Mouse (Mus musculus): Measurements from ENCODE around the gene Myo5c. TPM values are rescaled to one million over a fixed set of nuclear protein-coding genes. Genes with fewer than 3 reads are reported as not detected.

The Myo5c gene
- polyA plus RNA-seq, 1 experiment from 2014 or later: 4.4 TPM

- Histone ChIP-seq H3K27me3 (replicated peaks; ENCODE audit: control insufficient read depth, insufficient read depth, low read length) (no peaks in the 10 kb centered on the region), H3K4me2 (ENCODE audit: low read depth, low read length) (no peak overlapping the region), H3K4me1 (ENCODE audit: control insufficient read depth, insufficient read depth, low read length) (no peaks in the 10 kb centered on the region), H3K9me3 (ENCODE audit: control insufficient read depth, low read length) (no peaks in the 10 kb centered on the region), H3K27ac (ENCODE audit: low read length) (no peak overlapping the region), H3K9ac (ENCODE audit: low read depth, low read length) (no peak overlapping the region), H3K4me3 (ENCODE audit: low read length) (no peak overlapping the region), H3K36me3 (ENCODE audit: control insufficient read depth, insufficient read depth, low read length) (no peaks in the 10 kb centered on the region)
- ATAC-seq: no peak
- WGBS: 51% methylated on average over 3 of the region's 3 CpGs
Observed at GRCm38 (mm10) chr9:75253766-75254165, 21.9 kb downstream of the Myo5c start.

- H3K4me2 ChIP-seq (ENCODE audit: low read depth, low read length): no peak overlapping the region
- no peaks in the 10 kb centered on the region for H3K27me3 ChIP-seq (replicated peaks; ENCODE audit: control insufficient read depth, insufficient read depth, low read length)
- H3K36me3 ChIP-seq (ENCODE audit: control insufficient read depth, insufficient read depth, low read length): no peaks in the 10 kb centered on the region
- no peak overlapping the region for H3K4me3 ChIP-seq (ENCODE audit: low read length)
- no peaks in the 10 kb centered on the region for H3K9me3 ChIP-seq (ENCODE audit: control insufficient read depth, low read length)
- 62% methylated on average over 13 of the region's 13 CpGs for WGBS
- no peak overlapping the region for H3K9ac ChIP-seq (ENCODE audit: low read depth, low read length)
- no peaks in the 10 kb centered on the region for H3K4me1 ChIP-seq (ENCODE audit: control insufficient read depth, insufficient read depth, low read length)
- H3K27ac ChIP-seq (ENCODE audit: low read length): no peak overlapping the region
- peak; percentile 41; the same call in 1 of the 2 replicates for ATAC-seq
Observed at GRCm38 (mm10) chr9:75254196-75254955, 22.6 kb downstream of the Myo5c start.

GRCm38 (mm10) chr9:75255820-75256545 lies 24.2 kb downstream of the Myo5c start:
- Histone ChIP-seq H3K9me3 (ENCODE audit: control insufficient read depth, low read length) (no peaks in the 10 kb centered on the region), H3K4me1 (ENCODE audit: control insufficient read depth, insufficient read depth, low read length) (no peaks in the 10 kb centered on the region; the same call in 1 of the 2 replicates), H3K36me3 (ENCODE audit: control insufficient read depth, insufficient read depth, low read length) (0 out of 2 replicates have a peak, but pooled peaks cover 2% of the 10 kb centered on the region), H3K27me3 (replicated peaks; ENCODE audit: control insufficient read depth, insufficient read depth, low read length) (no peaks in the 10 kb centered on the region), H3K4me2 (ENCODE audit: low read depth, low read length) (no peak overlapping the region), H3K9ac (ENCODE audit: low read depth, low read length) (no peak overlapping the region), H3K4me3 (ENCODE audit: low read length) (no peak overlapping the region), H3K27ac (ENCODE audit: low read length) (no peak overlapping the region)
- ATAC-seq: no peak
- WGBS: 85% methylated on average over 14 of the region's 14 CpGs

- Histone ChIP-seq H3K27me3 (replicated peaks; ENCODE audit: control insufficient read depth, insufficient read depth, low read length) (no peaks in the 10 kb centered on the region), H3K4me1 (ENCODE audit: control insufficient read depth, insufficient read depth, low read length) (no peaks in the 10 kb centered on the region; the same call in 1 of the 2 replicates), H3K9me3 (ENCODE audit: control insufficient read depth, low read length) (no peaks in the 10 kb centered on the region), H3K4me3 (ENCODE audit: low read length) (no peak overlapping the region), H3K4me2 (ENCODE audit: low read depth, low read length) (no peak overlapping the region), H3K27ac (ENCODE audit: low read length) (no peak overlapping the region), H3K9ac (ENCODE audit: low read depth, low read length) (no peak overlapping the region), H3K36me3 (ENCODE audit: control insufficient read depth, insufficient read depth, low read length) (0 out of 2 replicates have a peak, but pooled peaks cover 2% of the 10 kb centered on the region)
- 53% methylated on average over 4 of the region's 4 CpGs for WGBS
- ATAC-seq: peak; percentile 61
Observed at GRCm38 (mm10) chr9:75258792-75259191, 27.0 kb downstream of the Myo5c start.

GRCm38 (mm10) chr9:75259656-75260055 lies 27.8 kb downstream of the Myo5c start:
- H3K4me2 ChIP-seq (ENCODE audit: low read depth, low read length): no peak overlapping the region
- H3K4me1 ChIP-seq (ENCODE audit: control insufficient read depth, insufficient read depth, low read length): no peaks in the 10 kb centered on the region; the same call in 1 of the 2 replicates
- ATAC-seq: no peak
- 0 out of 2 replicates have a peak, but pooled peaks cover 2% of the 10 kb centered on the region for H3K36me3 ChIP-seq (ENCODE audit: control insufficient read depth, insufficient read depth, low read length)
- H3K4me3 ChIP-seq (ENCODE audit: low read length): no peak overlapping the region
- H3K27ac ChIP-seq (ENCODE audit: low read length): no peak overlapping the region
- 89% methylated on average over 4 of the region's 4 CpGs for WGBS
- no peaks in the 10 kb centered on the region for H3K27me3 ChIP-seq (replicated peaks; ENCODE audit: control insufficient read depth, insufficient read depth, low read length)
- no peak overlapping the region for H3K9ac ChIP-seq (ENCODE audit: low read depth, low read length)
- no peaks in the 10 kb centered on the region for H3K9me3 ChIP-seq (ENCODE audit: control insufficient read depth, low read length)

GRCm38 (mm10) chr9:75261332-75261872 lies 29.6 kb downstream of the Myo5c start:
- Histone ChIP-seq H3K27me3 (replicated peaks; ENCODE audit: control insufficient read depth, insufficient read depth, low read length) (no peaks in the 10 kb centered on the region), H3K9ac (ENCODE audit: low read depth, low read length) (no peak overlapping the region), H3K27ac (ENCODE audit: low read length) (no peak overlapping the region), H3K4me2 (ENCODE audit: low read depth, low read length) (no peak overlapping the region), H3K9me3 (ENCODE audit: control insufficient read depth, low read length) (no peaks in the 10 kb centered on the region), H3K36me3 (ENCODE audit: control insufficient read depth, insufficient read depth, low read length) (0 out of 2 replicates have a peak, but pooled peaks cover 2% of the 10 kb centered on the region), H3K4me1 (ENCODE audit: control insufficient read depth, insufficient read depth, low read length) (no peaks in the 10 kb centered on the region; the same call in 1 of the 2 replicates), H3K4me3 (ENCODE audit: low read length) (no peak overlapping the region)
- no peak for ATAC-seq
- 24% methylated on average over 8 of the region's 8 CpGs for WGBS

- Histone ChIP-seq H3K27me3 (replicated peaks; ENCODE audit: control insufficient read depth, insufficient read depth, low read length) (no peaks in the 10 kb centered on the region), H3K27ac (ENCODE audit: low read length) (no peak overlapping the region), H3K36me3 (ENCODE audit: control insufficient read depth, insufficient read depth, low read length) (0 out of 2 replicates have a peak, but pooled peaks cover 2% of the 10 kb centered on the region), H3K9me3 (ENCODE audit: control insufficient read depth, low read length) (no peaks in the 10 kb centered on the region), H3K4me1 (ENCODE audit: control insufficient read depth, insufficient read depth, low read length) (no peaks in the 10 kb centered on the region; the same call in 1 of the 2 replicates), H3K4me3 (ENCODE audit: low read length) (no peak overlapping the region), H3K4me2 (ENCODE audit: low read depth, low read length) (no peak overlapping the region), H3K9ac (ENCODE audit: low read depth, low read length) (no peak overlapping the region)
- WGBS: 68% methylated on average over 8 of the region's 8 CpGs
- no peak for ATAC-seq
Observed at GRCm38 (mm10) chr9:75262235-75262826, 30.5 kb downstream of the Myo5c start.

- WGBS: 34% methylated on average over 3 of the region's 3 CpGs
- Histone ChIP-seq H3K9me3 (ENCODE audit: control insufficient read depth, low read length) (no peaks in the 10 kb centered on the region), H3K4me1 (ENCODE audit: control insufficient read depth, insufficient read depth, low read length) (no peaks in the 10 kb centered on the region; the same call in 1 of the 2 replicates), H3K27me3 (replicated peaks; ENCODE audit: control insufficient read depth, insufficient read depth, low read length) (no peaks in the 10 kb centered on the region), H3K4me3 (ENCODE audit: low read length) (no peak overlapping the region), H3K36me3 (ENCODE audit: control insufficient read depth, insufficient read depth, low read length) (0 out of 2 replicates have a peak, but pooled peaks cover 2% of the 10 kb centered on the region), H3K27ac (ENCODE audit: low read length) (no peak overlapping the region), H3K4me2 (ENCODE audit: low read depth, low read length) (no peak overlapping the region), H3K9ac (ENCODE audit: low read depth, low read length) (no peak overlapping the region)
- ATAC-seq: peak; percentile 82
Observed at GRCm38 (mm10) chr9:75264008-75264718, 32.3 kb downstream of the Myo5c start.
